Mouse (Mus musculus): ENCODE measurements at regions not wholly inside any gene's neighbourhood (a gene's known extent, or its start where the extent isn't known, plus 50 kb on each side); places are given as distances from the start of the nearest gene placed in this dataset.

DNA sequence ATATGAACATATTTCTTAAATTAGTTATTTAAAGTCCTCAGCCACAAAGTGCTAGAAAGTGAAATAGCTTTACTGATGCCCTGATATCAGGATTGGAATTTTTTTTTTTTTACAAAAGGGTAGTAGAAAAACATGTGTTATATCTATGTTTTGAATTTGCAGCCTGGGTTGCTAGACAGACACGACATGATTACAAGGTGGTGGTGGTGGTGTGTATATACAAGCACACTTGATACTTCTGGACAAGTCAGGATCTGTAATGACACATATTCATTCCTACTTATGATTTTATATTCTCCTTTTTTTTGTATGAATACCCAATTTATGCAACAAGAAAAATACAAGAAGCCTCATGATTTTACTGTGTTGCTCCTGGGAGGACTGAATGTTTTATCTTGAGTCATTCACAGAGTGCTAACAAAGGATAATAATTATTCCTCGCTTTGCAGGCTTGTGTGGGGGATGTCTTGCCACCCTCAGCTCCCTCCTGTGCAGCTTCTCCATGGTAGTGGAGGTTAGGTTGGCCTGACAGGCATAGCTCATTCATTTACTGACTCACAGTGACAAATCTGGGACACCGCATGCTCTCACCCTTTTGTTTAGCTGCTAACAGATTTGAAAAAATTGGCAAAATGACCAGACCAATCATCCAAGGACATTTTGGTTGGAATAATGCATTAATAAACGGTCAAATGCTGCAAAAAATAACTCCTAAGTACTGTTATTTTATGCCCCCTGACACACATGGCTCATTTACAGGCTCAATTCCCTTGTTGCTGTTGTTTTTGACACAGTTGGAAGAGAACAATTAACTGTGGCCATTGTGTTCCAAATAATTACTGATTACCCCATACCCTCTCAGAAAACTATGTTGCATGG, 303.3 kb upstream of the Sel1l start:
- DNase-seq, result no peak

DNA sequence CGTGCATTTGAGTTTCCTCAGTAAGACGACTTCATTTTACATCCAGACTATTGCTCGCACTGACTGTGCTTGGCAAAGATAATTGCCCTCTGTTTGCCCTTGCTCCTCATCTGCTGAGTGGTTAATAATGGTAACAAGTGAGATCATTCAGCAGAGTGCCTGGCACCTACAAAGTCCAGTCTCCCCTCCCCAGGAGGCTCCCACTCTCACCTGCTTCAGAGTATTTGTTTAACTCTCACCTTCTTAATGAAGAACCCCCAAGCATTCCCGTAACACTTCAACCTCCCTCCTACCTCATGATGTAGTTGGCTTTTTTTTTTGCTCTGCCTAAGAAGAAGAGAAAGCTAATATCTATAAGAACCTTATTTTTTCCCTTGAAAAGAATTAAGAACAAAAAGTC, 288.6 kb upstream of the Sel1l start:
- DNase-seq, result no peak

- no peak for DNase-seq
Measured at GRCm38 (mm10) chr12:92127648-92128047, 278.7 kb upstream of the Sel1l start.

- peak; percentile 0 to 2 for DNase-seq
Measured at GRCm38 (mm10) chr12:92120164-92120815, 271.3 kb upstream of the Sel1l start.

- DNase-seq, result no peak
Measured at GRCm38 (mm10) chr12:92109615-92110014, 260.7 kb upstream of the Sel1l start.

- no peak for DNase-seq
Measured at GRCm38 (mm10) chr12:92100080-92100479, 251.1 kb upstream of the Sel1l start.

DNA sequence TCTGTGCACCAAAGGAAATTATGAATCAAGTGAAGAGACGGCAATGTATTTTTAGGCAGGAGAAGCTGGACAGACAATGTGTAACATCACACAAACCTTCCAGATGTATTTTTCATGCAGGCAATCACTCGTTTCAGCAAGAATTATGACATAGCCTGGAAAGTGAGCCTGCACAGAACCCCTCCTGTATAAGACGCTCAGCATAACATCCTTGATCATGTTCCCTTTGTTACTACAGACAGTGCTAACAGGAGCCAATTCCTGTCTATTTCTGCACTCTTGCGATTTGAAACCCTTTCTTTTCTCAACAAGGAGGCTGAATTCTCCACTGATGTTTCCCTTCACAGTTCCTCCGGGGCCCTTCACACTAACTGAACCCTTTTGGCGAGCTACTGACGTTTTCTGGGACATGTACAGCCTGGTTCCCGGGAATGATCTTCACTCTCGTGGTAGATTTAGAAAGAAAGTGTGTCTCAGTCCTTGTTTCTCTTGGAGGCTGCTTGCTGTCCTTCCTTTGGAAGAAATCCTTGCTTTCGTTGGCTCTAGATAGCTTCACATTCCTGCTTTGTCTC, 243.9 kb upstream of the Sel1l start:
- DNase-seq, result no peak

DNA sequence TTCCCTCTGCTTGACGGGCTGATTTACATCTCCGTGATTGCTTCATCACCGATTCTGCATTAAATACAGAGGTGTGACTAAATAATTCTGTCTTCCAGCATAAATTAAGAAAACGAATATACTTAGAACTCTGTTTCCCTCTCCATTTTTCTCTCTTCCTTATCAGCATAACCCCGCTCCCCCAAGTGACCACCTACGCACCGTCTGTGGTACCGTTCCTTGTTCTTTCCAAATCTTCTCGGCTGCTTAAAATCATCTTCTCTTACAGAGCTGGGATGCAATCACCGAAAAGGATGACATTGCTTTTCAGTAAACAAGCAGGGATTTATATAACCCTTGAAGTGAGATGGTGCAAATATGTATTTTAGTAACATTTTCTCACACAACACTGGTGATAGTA, 224.3 kb upstream of the Sel1l start:
- DNase-seq, result no peak

GRCm38 (mm10) chr12:92062731-92063130, 213.8 kb upstream of the Sel1l start:
- no peak for DNase-seq

DNA sequence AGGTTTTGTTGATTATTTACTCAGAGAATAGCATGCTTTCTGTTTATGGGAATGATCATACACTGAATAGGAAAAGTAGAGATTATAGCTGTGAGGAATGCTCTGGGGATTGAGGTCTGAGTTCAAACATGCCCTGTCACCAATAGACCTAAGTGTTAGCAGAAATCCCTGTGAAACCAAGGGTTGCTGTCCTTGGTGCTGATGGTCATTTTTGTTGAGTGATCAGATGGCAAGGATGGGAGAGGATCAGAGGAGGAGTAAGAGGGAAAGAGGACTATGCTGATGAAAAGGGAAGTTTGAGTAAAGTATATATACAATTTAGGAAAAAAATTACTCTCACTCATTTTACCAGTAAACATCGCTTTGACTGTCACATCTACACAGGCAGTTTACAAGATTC, 191.5 kb upstream of the Sel1l start:
- no peak for DNase-seq

GRCm38 (mm10) chr12:92029192-92029591, 180.2 kb upstream of the Sel1l start:
- no peak for DNase-seq

DNA sequence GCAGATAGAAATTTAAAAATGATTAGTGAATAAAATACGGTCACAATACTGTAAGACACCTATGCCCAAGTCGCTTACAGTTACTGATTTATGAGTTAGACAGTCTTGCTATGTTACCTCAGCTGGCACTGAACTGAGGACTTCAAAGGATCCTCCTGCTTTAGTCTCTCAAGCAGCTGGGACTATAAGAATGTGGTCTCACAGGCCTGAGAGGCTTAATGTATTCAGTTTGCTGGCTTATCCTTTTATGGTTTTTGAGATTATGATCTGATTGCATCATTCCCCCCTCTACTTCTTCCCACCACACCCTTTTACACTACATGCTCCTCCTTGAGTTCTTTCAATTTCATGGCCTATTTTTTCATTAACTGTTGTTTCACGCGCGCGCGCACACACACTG, 179.4 kb upstream of the Sel1l start:
- DNase-seq, result no peak

GRCm38 (mm10) chr12:92024461-92025218, 175.7 kb upstream of the Sel1l start:
- DNase-seq, result no peak

DNA sequence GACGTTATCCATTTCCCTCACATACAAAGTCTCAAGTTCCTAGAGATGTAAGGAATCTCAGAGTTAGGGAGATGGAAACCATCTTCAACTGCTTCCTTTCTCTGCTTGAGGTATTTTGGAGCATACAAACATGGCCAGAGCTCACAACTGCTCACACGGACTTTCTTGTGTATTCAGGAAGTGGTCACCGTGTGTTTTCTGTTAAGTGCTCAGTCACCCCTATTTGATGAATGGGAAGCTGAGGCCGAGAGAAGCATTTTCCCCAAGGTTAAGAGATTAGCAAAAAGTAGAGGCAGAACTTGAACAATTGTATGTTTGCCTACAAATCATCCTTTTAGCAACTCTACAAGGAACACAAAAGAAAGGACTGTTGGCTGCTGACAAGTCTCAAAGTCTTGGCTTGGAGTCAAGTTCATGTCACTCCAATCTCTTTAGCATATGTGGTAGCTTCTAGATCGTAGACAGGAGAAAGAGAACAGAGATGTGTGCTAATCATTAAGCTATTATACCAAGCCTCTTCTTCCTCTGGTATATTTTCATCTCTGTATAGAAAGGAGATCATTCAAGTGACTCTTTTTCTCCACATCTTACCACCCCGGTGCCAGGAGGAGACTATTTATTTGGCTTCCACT, 170.8 kb upstream of the Sel1l start:
- DNase-seq, result no peak

DNA sequence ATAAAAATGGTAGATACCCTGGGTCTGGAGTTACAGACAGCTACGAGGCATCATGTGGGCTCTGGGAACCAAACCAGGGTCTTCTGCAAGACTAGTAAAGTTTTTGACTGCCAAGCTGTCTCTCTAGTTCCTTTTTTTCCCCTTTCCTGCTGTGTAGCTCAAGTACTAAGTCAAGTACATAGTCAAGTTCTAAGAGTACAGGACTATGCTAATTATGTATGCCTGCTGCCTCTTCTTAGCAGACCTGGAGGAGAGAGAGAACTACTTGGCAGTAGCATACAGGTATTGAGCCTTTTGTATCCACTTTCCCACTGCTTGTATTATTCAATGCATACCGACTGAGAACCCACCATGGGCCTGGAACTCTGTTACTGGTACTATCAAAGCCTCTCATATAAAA, 166.4 kb upstream of the Sel1l start:
- DNase-seq, result no peak

GRCm38 (mm10) chr12:92013979-92014378, 165.0 kb upstream of the Sel1l start:
- no peak for DNase-seq

DNA sequence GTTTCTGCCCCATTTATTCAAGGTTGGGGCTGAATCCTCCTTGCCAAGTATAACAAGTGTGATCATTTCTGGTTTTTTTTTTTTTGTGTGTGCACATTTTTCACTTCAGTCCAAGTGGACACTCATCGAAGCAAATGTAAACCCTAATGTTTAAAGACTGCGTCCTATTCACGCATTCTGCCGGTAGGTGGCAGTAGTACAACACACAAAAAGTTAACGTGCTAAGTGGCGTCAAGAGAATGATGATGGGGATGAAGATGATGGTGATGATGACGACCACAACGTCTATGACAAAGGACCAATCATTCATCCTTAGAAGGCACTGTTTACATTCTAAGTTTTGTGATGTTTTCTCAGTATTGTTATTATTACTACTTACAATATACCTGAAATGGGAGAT, 164.3 kb upstream of the Sel1l start:
- DNase-seq, result peak in 1 of 2 experiments; percentile 7

DNA sequence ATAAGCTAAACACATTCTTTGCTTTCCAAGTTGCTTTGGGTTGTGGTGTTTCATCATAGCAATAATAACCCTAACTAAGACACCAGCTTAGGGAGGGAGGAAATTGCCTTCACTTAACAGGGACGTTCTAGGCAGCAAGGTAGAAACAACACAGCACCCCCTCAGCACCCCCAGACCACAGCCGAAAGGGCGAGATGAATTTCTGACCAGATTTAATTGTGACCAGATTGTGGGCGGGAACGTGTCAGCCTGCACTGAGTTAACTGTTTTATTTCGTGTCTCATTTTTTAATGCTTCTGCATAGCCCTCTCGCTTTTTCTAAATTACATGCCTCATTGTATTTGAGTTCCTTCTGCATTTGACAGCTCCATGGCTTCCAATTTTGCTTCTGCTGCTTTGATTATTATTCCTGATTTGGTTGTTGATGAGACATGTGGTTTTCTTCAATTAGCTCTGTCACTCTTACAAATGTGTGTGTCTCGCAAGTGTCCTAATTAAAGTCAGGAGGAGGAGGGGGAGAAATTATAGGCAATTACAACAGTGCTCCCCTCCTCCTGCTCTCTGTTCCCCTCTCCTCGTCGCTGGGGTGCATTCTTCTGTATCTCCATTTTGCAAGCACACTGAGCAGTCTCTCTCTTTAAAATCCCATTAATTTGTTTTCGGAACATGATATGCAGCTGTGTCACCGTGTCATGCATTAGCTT, 155.6 kb upstream of the Sel1l start:
- DNase-seq, result no peak

DNA sequence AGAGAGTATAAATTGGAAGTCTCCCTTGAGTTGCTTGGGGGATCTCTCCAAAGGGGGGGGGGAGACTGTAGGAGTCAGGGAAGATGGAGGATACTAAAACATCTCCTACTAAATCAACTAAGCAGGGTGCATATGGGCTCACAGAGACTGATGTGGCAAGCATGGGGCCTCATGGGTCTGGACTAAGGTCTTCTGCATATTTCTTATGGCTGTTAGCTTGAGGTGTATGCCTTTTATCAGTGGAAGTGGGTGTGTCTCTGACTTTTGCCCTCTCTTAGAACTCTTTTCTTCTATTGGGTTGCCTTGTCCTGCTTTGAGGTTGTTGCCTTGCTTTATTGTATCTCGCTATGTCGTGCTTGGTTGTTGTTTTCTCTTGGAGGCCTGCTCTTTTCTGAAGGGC, 150.1 kb upstream of the Sel1l start:
- no peak for DNase-seq

DNA sequence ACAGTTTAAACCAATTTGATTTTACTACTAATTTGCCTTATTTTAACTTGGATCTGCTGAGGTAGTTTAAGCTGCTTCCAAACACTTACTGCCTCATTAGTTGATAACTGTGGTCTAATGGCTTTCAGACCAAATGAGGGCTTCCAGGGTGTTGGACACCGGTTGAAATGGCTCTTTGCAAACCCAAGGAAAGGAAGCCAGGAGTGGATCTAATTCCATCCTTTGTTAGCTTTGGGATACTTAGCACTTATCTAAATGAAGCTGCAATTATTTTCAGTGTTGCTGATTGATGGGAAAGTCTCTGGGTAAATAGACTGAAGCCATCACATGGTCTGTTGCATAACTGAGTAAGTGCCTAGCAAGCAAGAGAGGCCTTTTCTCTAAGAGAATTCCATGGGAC, 148.4 kb upstream of the Sel1l start:
- DNase-seq, result no peak

DNA sequence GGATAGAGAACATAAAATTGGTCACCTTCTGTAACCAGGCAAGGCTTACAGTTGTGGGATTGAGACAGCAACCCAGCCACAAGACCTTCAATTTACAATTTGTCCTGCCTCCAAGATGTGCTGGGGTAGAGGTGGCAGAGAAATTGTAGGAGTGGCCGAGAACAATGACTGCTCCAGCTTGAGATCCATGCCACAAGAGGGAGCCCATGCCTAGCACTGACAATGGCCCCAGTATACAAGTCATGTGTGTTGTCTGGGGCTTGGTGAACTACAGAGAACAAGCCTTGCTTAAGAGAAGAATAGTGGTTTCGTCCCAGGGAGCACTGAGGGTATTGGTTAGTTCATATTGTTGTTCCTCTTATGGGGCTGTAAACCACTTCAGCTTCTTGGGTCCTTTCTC, 146.6 kb upstream of the Sel1l start:
- DNase-seq, result no peak

DNA sequence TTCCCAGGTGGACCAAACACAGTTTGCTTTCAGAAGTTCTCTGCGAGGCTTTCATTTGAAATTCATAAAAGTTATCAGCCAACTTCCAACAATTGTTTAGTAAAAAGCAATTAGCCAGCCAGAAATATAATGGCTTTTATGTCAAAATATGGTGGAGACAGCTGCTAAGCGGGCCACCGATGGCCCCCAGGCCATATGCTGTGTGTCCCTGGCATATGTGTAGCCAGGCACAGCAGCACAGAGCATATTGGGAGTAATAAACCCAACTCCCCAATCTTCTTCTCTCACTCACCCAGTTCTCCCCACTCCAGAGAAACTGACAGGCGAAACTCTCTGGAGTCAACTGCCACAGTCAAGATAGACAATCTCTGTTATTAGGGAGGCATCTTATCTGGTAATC, 137.5 kb upstream of the Sel1l start:
- no peak for DNase-seq
